Mouse (Mus musculus): ENCODE measurements around the gene Lrpprc.

- TF ChIP-seq CTCF (IDR thresholded peaks at IDR 0.05; ENCODE audit: low read depth, low read length) (no peak), POLR2A (IDR thresholded peaks at IDR 0.05; ENCODE audit: extremely low read depth, insufficient read depth, low read length) (no peak)
Observed at GRCm38 (mm10) chr17:84657422-84657732, 133.2 kb downstream of the Lrpprc start.

All from liver, adult 2 months (tissue).